Mouse (Mus musculus) liver, adult 2 months (tissue): ENCODE results near the gene Utrn. TPM values are rescaled to one million over a fixed set of nuclear protein-coding genes. Genes with fewer than 3 reads are reported as not detected.

Experiments
- DNase-seq: peaks from one replicate; pipeline ENCODE4 v3.0.0-alpha.2; 2011; ENCODE audit warnings: low read depth, low spot score; ENCODE audit errors: extremely low read depth
- H3K27ac ChIP-seq: fragments of 200-500 bp; replicated peaks from 2 replicates; pipeline ENCODE4 v1.5.1; 2012; ENCODE audit warnings: low read depth, mild to moderate bottlenecking, control low read depth, inconsistent platforms, low read length; ENCODE audit not compliant: insufficient read depth
- H3K27me3 ChIP-seq: fragments of 200-500 bp; 2 replicates; pipeline ENCODE4 v1.6.1; 2012; ENCODE audit warnings: mild to moderate bottlenecking, moderate library complexity, low read length, inconsistent platforms; ENCODE audit not compliant: control insufficient read depth, insufficient read depth
- H3K36me3 ChIP-seq: fragments of 200-500 bp; 2 replicates; pipeline ENCODE4 v1.6.1; 2012; ENCODE audit warnings: low read length, inconsistent platforms; ENCODE audit not compliant: control insufficient read depth, insufficient read depth
- H3K4me1 ChIP-seq: fragments of 200-500 bp; 2 replicates; pipeline ENCODE4 v1.6.1; 2011; ENCODE audit warnings: low read length; ENCODE audit not compliant: control insufficient read depth, insufficient read depth
- H3K4me3 ChIP-seq: fragments of 200-500 bp; 2 replicates; pipeline ENCODE4 v1.5.1; 2011; ENCODE audit warnings: low read depth, mild to moderate bottlenecking, control low read depth, low read length, moderate library complexity; ENCODE audit not compliant: insufficient read depth
- H3K79me2 ChIP-seq: fragments of 200-500 bp; 2 replicates; pipeline ENCODE4 v1.6.1; 2012; ENCODE audit warnings: inconsistent platforms, mild to moderate bottlenecking, low read length, moderate library complexity; ENCODE audit not compliant: control insufficient read depth, insufficient read depth
- H3K9ac ChIP-seq: fragments of 200-500 bp; 2 replicates; pipeline ENCODE4 v1.6.1; 2012; ENCODE audit warnings: low read depth, mild to moderate bottlenecking, control low read depth, inconsistent platforms, low read length
- CTCF ChIP-seq: fragments of 200-500 bp; IDR thresholded peaks from 2 replicates; pipeline ENCODE4 v1.5.1; 2011; ENCODE audit warnings: low read depth, low read length, control low read depth
- POLR2A ChIP-seq: fragments of 200-500 bp; IDR thresholded peaks from 2 replicates; pipeline ENCODE4 v1.6.1; 2011; ENCODE audit warnings: low read length, control low read depth; ENCODE audit not compliant: insufficient read depth; ENCODE audit errors: extremely low read depth
- WGBS: fragments of 180-500 bp; shearing (Covaris S2); methylation state at CpG from one replicate; pipeline ENCODE4 v1.1.7; 2018; 5-methylcytosine and 5-hydroxymethylcytosine counted together
- polyA plus RNA-seq: library from polyadenylated mRNA; depleted of rRNA; stranded (reverse); fragments of >200 nt; gene quantifications from 2 replicates; pipeline ENCODE4 v1.2.3, GENCODE M21; 2012; rRNA removed
- total RNA-seq: library from RNA; depleted of rRNA; stranded (reverse); fragments of >200 nt; gene quantifications from 2 replicates; pipeline ENCODE4 v1.2.3, GENCODE M21; 2014; rRNA removed

Gene Utrn
- total and polyA plus RNA-seq, 2 experiments = 5.9 to 25.7 TPM

DNA sequence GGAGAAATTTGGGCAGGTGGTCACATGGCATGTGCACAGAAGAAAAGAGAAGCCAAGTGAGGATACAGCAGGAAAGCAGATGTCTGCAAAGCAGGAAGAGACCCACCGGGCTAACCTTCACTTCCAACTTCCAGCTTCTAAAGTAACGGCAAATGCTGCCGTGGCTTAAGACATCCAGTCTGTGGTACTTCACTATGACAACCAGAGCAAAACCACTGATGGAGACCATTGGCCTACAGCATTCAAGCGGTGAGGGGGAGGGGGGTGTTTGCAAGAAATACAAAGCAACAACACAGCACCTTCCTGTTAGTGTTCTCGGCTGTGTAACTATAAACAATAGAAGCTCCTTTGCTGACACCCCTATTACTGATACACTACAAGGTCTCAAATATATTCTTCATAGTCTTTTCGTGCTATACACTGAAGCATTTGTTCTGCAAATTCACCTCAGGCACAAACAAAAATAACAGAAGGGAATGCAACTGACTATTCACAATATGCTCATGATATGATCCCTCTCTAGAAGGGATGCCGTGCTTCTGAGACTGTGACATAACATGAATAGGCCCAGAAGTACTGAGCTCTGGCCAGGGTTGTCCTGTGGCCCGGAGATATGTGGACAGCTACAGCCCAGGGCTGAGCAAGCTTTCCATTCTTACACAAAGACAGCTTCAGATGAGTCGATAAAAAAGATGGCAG lies 530.0 kb downstream of the Utrn start:
- no peaks in the 10 kb centered on the region for H3K4me1 ChIP-seq
- no peak for DNase-seq
- no peak overlapping the region for H3K27ac ChIP-seq
- no peaks in the 10 kb centered on the region for H3K27me3 ChIP-seq
- H3K36me3 ChIP-seq = no peaks in the 10 kb centered on the region
- no peak overlapping the region for H3K9ac ChIP-seq
- no peak overlapping the region for H3K4me3 ChIP-seq
- TF ChIP-seq CTCF = no peak
- no peak for TF ChIP-seq POLR2A
- no peaks in the 10 kb centered on the region for H3K79me2 ChIP-seq
- 86% methylated on average over 9 of the region's 9 CpGs for WGBS

Other genes starting within 250 kb of the Utrn start
- gene Stx11, start 94.9 kb upstream of the Utrn start, total RNA-seq = 0.94 and 1.5 TPM in 2 replicates
- 0.18 and 0.65 TPM in 2 replicates for gene Stx11, start 94.9 kb upstream of the Utrn start, polyA plus RNA-seq
- 7.7 and 7.9 TPM in 2 replicates for gene Sf3b5, start 136.0 kb upstream of the Utrn start, total RNA-seq
- 20.1 and 22.0 TPM in 2 replicates for gene Sf3b5, start 136.0 kb upstream of the Utrn start, polyA plus RNA-seq
- 0.55 and 2.8 TPM in 2 replicates for gene Plagl1, start 191.1 kb upstream of the Utrn start, total RNA-seq
- gene Plagl1, start 191.1 kb upstream of the Utrn start, polyA plus RNA-seq = 0.50 and 1.1 TPM in 2 replicates